Mouse (Mus musculus) forebrain, embryonic 16.5 days (tissue): ENCODE results near the gene Mslnl. TPM values are rescaled to one million over a fixed set of nuclear protein-coding genes. Genes with fewer than 3 reads are reported as not detected.

ENCODE experiments used
- microRNA-seq: library from miRNA; unstranded; fragments of <30 nt; microRNA quantifications from one replicate; pipeline ENCODE4, GENCODE M21; 2017
- polyA plus RNA-seq: library from polyadenylated mRNA; unstranded; fragments of >200 nt; fragmentation: Nextera tagmentation; extraction: Ambion mirVana; gene quantifications from 2 replicates; pipeline ENCODE4 v1.2.1, GENCODE M21; 2015

The Mslnl gene
- polyA plus RNA-seq, 1 experiment from 2014 or later = not detected

Small RNA genes lying within 50 kb of the gene (microRNA-seq; reads per million reads assigned to microRNA genes)
- not detected for gene Gm25083
- gene Mir6966 = not detected

Other genes starting within 250 kb of the Mslnl start
- gene Sstr5, start 238.8 kb upstream of the Mslnl start, polyA plus RNA-seq = 0.32 and 0.44 TPM in 2 replicates
- gene Sox8, start 165.4 kb upstream of the Mslnl start, polyA plus RNA-seq = 26.1 and 26.8 TPM in 2 replicates
- 18.3 and 19.4 TPM in 2 replicates for gene Lmf1, start 157.0 kb upstream of the Mslnl start, polyA plus RNA-seq
- gene Gng13, start 18.9 kb upstream of the Mslnl start, polyA plus RNA-seq = 2.2 and 3.3 TPM in 2 replicates
- 12.7 and 13.2 TPM in 2 replicates for gene Chtf18, start 8.6 kb upstream of the Mslnl start, polyA plus RNA-seq
- gene Rpusd1, start 8.4 kb upstream of the Mslnl start, polyA plus RNA-seq = 28.1 and 29.1 TPM in 2 replicates
- gene Msln, start 18.3 kb downstream of the Mslnl start, polyA plus RNA-seq = 0.27 and 0.85 TPM in 2 replicates
- 33.1 and 34.9 TPM in 2 replicates for gene Narfl, start 37.7 kb downstream of the Mslnl start, polyA plus RNA-seq
- 101 and 135 TPM in 2 replicates for gene Haghl, start 49.6 kb downstream of the Mslnl start, polyA plus RNA-seq
- gene Ccdc78, start 50.5 kb downstream of the Mslnl start, polyA plus RNA-seq = 0.13 and 0.15 TPM in 2 replicates
- gene Fam173a, start 56.9 kb downstream of the Mslnl start, polyA plus RNA-seq = 70.7 and 76.5 TPM in 2 replicates
- 0.60 and 0.71 TPM in 2 replicates for gene AC134908.4, start 59.6 kb downstream of the Mslnl start, polyA plus RNA-seq
- 26.8 and 34.0 TPM in 2 replicates for gene Metrn, start 61.1 kb downstream of the Mslnl start, polyA plus RNA-seq
- gene Fbxl16, start 73.0 kb downstream of the Mslnl start, polyA plus RNA-seq = 33.0 and 43.5 TPM in 2 replicates
- gene Wdr24, start 87.6 kb downstream of the Mslnl start, polyA plus RNA-seq = 36.5 and 37.3 TPM in 2 replicates
- gene Jmjd8, start 92.8 kb downstream of the Mslnl start, polyA plus RNA-seq = 68.2 and 73.9 TPM in 2 replicates
- 301 and 335 TPM in 2 replicates for gene Stub1, start 97.4 kb downstream of the Mslnl start, polyA plus RNA-seq
- gene Rhbdl1, start 101.3 kb downstream of the Mslnl start, polyA plus RNA-seq = 30.7 and 42.2 TPM in 2 replicates
- 10.7 and 14.2 TPM in 2 replicates for gene Gm20683, start 105.7 kb downstream of the Mslnl start, polyA plus RNA-seq
- gene Rhot2, start 108.8 kb downstream of the Mslnl start, polyA plus RNA-seq = 15.8 and 20.3 TPM in 2 replicates
- 17.7 and 24.8 TPM in 2 replicates for gene Wdr90, start 125.5 kb downstream of the Mslnl start, polyA plus RNA-seq
- gene Mcrip2, start 132.7 kb downstream of the Mslnl start, polyA plus RNA-seq = 12.1 and 17.3 TPM in 2 replicates
- 48.9 and 59.7 TPM in 2 replicates for gene Mettl26, start 139.0 kb downstream of the Mslnl start, polyA plus RNA-seq
- 0.25 and 0.52 TPM in 2 replicates for gene Wfikkn1, start 144.8 kb downstream of the Mslnl start, polyA plus RNA-seq
- 56.6 and 59.2 TPM in 2 replicates for gene Rab40c, start 183.7 kb downstream of the Mslnl start, polyA plus RNA-seq
- gene Pigq, start 208.9 kb downstream of the Mslnl start, polyA plus RNA-seq = 56.3 and 61.2 TPM in 2 replicates
- gene Nhlrc4, start 208.9 kb downstream of the Mslnl start, polyA plus RNA-seq = not detected in 2 replicates
- gene A930017K11Rik, start 216.5 kb downstream of the Mslnl start, polyA plus RNA-seq = 0.21 TPM in 1 of 2 replicates, not detected in the other
- gene Capn15, start 249.8 kb downstream of the Mslnl start, polyA plus RNA-seq = 16.5 and 23.3 TPM in 2 replicates